Mouse (Mus musculus) adrenal gland, adult 8-10 months (tissue): ENCODE measurements around the gene Gm14496. TPM values are rescaled to one million over a fixed set of nuclear protein-coding genes. Genes with fewer than 3 reads are reported as not detected.
"Not testable (repeated sequence)": the region's sequence is repeated elsewhere in the genome, so short reads cannot be mapped to it uniquely, and the experiment has no call there.

ENCODE experiments used
- DNase-seq: peaks from one replicate; pipeline ENCODE4 v3.0.0; 2022
- total RNA-seq, 4 experiments: library from RNA; stranded (reverse); gene quantifications; 2 replicates each; pipeline ENCODE4 v1.2.4; 2022

The Gm14496 gene
- total RNA-seq: not detected

DNA sequence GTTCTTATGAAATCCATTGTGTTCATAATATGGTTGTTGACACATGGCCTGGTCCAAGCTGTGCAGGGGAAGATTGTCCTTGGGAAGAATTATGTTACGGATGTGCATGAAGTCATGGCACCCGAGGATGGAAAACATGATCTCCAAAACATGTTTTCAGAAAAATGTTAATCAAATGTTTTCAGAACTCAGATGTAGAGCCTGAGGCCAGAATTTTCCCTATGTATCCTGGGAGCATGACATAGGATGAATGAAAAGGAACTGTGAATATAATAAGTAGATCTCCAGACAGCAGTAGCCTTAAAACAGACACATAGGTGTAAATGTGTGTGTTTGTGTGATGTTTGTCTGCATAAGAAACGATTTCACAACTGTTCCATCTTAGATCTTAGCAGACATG, at the start of gene Gm14496:
Gene Gm14496, plus strand, starts transcription at position 301 of the 400 bp plus-strand sequence.
- DNase-seq: no peak

DNA sequence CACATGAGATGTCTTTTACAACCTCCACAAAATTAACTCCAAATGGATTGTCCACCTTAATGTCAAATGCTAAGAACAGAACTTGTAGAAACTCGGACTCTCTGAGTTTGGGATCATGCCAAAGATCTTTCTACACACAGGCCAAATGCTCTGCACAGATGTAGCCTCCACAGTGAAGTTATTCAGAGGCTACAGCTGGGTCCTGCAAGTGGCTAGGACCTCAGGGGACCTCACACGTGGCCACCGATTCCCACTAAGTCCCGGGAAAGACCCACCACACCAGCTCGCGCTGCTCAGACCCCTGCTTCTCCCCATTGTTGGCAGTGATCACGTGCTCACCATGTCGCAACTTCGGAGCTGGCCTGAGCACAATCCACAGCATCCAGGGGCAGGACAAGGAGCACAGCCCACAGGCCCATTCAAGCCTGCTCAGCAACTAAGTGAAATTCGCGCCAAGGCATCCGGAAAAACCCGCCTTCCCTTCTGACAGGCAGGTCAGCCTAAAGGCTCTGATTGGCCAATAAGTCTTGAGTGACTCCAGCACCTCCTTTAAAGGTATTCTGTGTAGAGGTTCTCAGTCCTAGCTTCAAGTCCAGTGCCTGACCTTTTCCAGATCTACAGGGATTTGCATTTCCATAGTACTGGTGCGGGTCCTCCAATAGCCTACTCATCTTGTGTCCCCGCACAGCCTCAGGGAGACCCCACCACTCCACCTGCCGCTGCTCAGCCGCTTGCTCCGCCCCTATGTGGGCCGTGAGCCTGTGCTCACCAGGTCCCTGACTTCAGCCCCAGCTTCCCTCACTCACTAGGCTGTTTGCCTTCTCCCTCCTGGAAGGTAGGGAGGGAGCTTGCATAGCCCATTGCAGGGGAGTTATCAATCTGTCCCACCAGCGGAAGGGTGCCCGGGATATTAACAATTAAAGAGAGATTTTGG, 37.9 kb upstream of the Gm14496 start:
- DNase-seq: not testable (repeated sequence)

DNA sequence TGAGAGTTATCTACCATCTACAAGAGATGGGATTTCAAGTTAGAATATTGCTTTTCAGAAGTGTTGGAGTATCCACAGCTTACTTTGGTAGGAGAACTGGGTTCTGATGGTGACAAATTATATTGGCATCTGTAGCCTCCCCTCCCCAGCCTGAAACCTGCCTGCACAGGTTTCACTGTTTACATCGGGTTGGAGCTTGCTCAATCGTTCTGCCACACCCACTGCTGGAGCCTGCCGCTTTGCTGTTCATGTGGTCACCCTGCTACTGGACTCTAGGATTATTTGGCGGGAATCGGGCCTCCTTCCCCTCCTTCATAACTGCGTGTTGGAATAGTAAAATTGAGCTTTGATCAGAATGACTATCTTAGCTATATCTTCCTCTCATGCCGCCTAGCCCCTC, 22.5 kb upstream of the Gm14496 start:
- DNase-seq: no peak

DNA sequence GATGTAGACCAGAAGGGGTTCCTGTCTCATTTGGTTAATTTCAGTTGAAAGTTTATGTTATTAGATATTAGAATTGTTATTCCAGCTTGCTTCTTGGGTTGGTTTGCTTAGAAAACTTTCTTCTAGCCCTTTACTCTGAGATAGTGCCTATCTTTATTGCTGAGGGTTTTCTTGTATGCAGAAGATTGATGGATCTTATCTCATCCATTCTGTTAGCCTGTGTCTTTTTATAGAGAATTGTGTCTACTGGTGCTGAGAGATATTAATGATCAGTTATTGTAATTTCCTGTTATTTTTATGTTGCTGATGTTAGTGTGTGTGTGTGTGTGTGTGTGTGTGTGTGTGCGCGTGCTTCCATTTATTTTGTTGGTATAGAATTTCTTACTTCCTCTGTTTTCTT, 21.7 kb upstream of the Gm14496 start:
- no peak for DNase-seq

DNA sequence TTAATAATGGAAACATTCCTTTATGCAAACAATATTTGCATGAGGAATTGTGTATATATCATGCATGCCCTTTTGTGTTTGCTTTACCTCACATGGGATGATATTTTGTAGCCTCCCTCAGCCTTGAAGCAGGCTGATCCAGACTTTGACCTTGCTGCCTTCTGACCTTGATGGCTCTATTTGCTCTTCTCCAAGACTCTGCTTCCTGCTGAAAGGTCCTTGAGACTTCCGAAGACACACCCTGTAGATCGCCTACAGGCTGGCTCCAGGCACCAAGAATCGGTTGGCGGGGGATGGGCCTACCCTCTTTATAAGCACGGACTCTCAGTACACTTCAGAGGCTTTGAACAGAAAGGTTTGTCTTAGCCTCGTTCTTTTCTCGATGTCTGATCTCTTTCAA, 9.0 kb upstream of the Gm14496 start:
- DNase-seq: not testable (repeated sequence)

Other genes with a start within 250 kb of the Gm14496 start
- 1 to 10 TPM; 3.0 to 9.3 (median 6.4) TPM for gene Myt1, start 227.8 kb upstream of the Gm14496 start, total RNA-seq
- 100 to 1,000 TPM in 2 of 4 experiments, 10 to 100 TPM in 2; 87.3 to 104 (median 99.9) TPM for gene Pcmtd2, start 153.3 kb upstream of the Gm14496 start, total RNA-seq
- gene Polr3k, start 126.8 kb upstream of the Gm14496 start, total RNA-seq: 10 to 100 TPM; 18.3 to 24.6 (median 22.7) TPM